Mouse (Mus musculus) lung, embryonic 15.5 days (tissue): ENCODE measurements around the gene Phf11d. TPM values are rescaled to one million over a fixed set of nuclear protein-coding genes. Genes with fewer than 3 reads are reported as not detected.
"Not testable (repeated sequence)": the region's sequence is repeated elsewhere in the genome, so short reads cannot be mapped to it uniquely, and the experiment has no call there.

Source experiments
- ATAC-seq: fragments of 200-750 bp; cut with Nextera tagmentation; 2 replicates; pipeline ENCODE4 v1.8.0; 2017; ENCODE audit warnings: moderate number of reproducible peaks, borderline replicate concordance; ENCODE audit not compliant: low FRiP score, low TSS enrichment; ENCODE audit errors: extremely low read depth
- H3K27ac ChIP-seq: fragments of 300-500 bp; sonication (generic); 2 replicates; pipeline ENCODE4 v1.5.1; 2015; ENCODE audit warnings: moderate library complexity, mild to moderate bottlenecking, inconsistent platforms
- H3K27me3 ChIP-seq: fragments of 300-500 bp; sonication (generic); 2 replicates; pipeline ENCODE4 v1.6.1; 2015; ENCODE audit warnings: inconsistent platforms
- H3K36me3 ChIP-seq: fragments of 300-500 bp; sonication (generic); 2 replicates; pipeline ENCODE4 v1.6.1; 2015; ENCODE audit warnings: inconsistent platforms
- H3K4me1 ChIP-seq: fragments of 300-500 bp; sonication (generic); 2 replicates; pipeline ENCODE4 v1.6.1; 2015; ENCODE audit warnings: inconsistent platforms
- H3K4me2 ChIP-seq: fragments of 300-500 bp; sonication (generic); 2 replicates; pipeline ENCODE4 v1.6.1; 2015; ENCODE audit warnings: inconsistent platforms, mild to moderate bottlenecking, moderate library complexity
- H3K4me3 ChIP-seq: fragments of 300-500 bp; sonication (generic); 2 replicates; pipeline ENCODE4 v1.5.1; 2015; ENCODE audit warnings: mild to moderate bottlenecking, inconsistent platforms
- H3K9ac ChIP-seq: fragments of 300-500 bp; sonication (generic); 2 replicates; pipeline ENCODE4 v1.6.1; 2015; ENCODE audit warnings: inconsistent platforms
- H3K9me3 ChIP-seq: fragments of 300-500 bp; sonication (generic); 2 replicates; pipeline ENCODE4 v1.6.1; 2016; ENCODE audit warnings: inconsistent platforms
- WGBS: fragments of 180-500 bp; shearing (Covaris S2); methylation state at CpG from one replicate; pipeline ENCODE4 v1.1.7; 2015; 5-methylcytosine and 5-hydroxymethylcytosine counted together
- polyA plus RNA-seq: library from polyadenylated mRNA; unstranded; fragments of >200 nt; fragmentation: Nextera tagmentation; extraction: Ambion mirVana; gene quantifications from 2 replicates; pipeline ENCODE4 v1.2.1, GENCODE M21; 2015

The Phf11d gene
- polyA plus RNA-seq, 1 experiment from 2014 or later: 1.7 TPM

DNA sequence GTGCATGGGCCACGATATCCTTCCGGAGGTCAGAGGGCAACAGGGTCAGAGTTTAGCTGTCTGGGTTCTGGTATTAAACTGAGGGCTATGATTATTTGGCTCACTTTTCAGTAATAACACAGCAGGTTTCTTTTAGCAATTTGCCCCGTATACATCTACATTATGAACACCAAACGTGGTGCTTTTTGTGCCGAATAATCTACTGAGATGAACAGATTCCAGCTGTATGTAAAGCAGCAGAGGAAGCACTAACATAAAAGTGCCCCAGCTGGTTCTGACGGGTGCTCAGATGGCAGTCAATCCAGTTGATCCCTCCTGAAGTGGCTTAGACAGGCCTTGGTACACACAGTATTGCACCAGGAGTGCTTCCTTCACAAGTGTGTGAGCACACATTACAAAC is 45.3 kb downstream of the Phf11d start:
- 63% methylated on average over 6 of the region's 6 CpGs for WGBS
- not testable (repeated sequence) for H3K27me3 ChIP-seq, ATAC-seq

DNA sequence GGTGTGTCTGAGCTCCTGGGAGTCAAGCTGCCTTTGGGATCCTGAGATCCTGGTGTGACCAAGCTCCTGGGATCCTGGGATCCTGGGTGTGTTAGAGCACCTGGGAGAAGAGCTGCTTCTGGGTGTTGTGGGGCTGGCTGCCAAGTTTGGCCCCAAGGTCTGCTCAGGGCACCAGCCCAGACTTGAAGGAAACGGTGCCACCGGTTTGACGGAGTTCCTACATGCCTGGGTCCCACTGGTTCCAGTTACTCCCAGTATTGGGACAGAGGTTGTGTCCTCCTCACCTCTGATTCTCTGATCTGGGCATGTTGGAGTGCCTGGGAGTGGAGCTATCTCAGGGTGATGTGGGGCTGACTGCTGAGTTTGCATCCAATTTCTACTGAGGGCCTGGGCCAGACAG is 46.2 kb downstream of the Phf11d start:
- H3K4me1 ChIP-seq, H3K9ac ChIP-seq, H3K4me2 ChIP-seq, H3K27me3 ChIP-seq, H3K36me3 ChIP-seq, H3K9me3 ChIP-seq, H3K27ac ChIP-seq, ATAC-seq, H3K4me3 ChIP-seq: not testable (repeated sequence)
- WGBS: 92% methylated on average over 3 of the region's 3 CpGs

More for the DNA sequence above, 45.3 kb downstream of the Phf11d start:
- H3K4me1 ChIP-seq, H3K9ac ChIP-seq, H3K36me3 ChIP-seq, H3K4me2 ChIP-seq, H3K9me3 ChIP-seq, H3K27ac ChIP-seq, H3K4me3 ChIP-seq: not testable (repeated sequence)

Other genes with a start within 250 kb of the Phf11d start
- not detected in 2 replicates for gene 1700129C05Rik, start 222.6 kb downstream of the Phf11d start, polyA plus RNA-seq
- gene Gm5142, start 186.7 kb downstream of the Phf11d start, polyA plus RNA-seq: not detected in 2 replicates
- 53.6 and 54.6 TPM in 2 replicates for gene Rcbtb1, start 164.3 kb downstream of the Phf11d start, polyA plus RNA-seq
- 0.16 TPM in 1 of 2 replicates, not detected in the other for gene Gm6904, start 105.3 kb downstream of the Phf11d start, polyA plus RNA-seq
- 0.16 TPM in 1 of 2 replicates, not detected in the other for gene Phf11a, start 67.9 kb downstream of the Phf11d start, polyA plus RNA-seq
- 0.49 and 0.55 TPM in 2 replicates for gene Phf11b, start 24.1 kb downstream of the Phf11d start, polyA plus RNA-seq
- gene Phf11c, start 29.9 kb upstream of the Phf11d start, polyA plus RNA-seq: 0.55 and 0.64 TPM in 2 replicates
- gene Setdb2, start 75.4 kb upstream of the Phf11d start, polyA plus RNA-seq: 11.7 and 12.5 TPM in 2 replicates
- gene Cab39l, start 75.5 kb upstream of the Phf11d start, polyA plus RNA-seq: 41.8 and 44.7 TPM in 2 replicates
- 30.6 and 36.2 TPM in 2 replicates for gene Cdadc1, start 232.5 kb upstream of the Phf11d start, polyA plus RNA-seq